Mouse (Mus musculus) thymus, postnatal 0 days (tissue): ENCODE measurements around the gene Hist1h2af. TPM values are rescaled to one million over a fixed set of nuclear protein-coding genes. Genes with fewer than 3 reads are reported as not detected.

ENCODE experiments used
- DNase-seq: peaks from one replicate; pipeline ENCODE4 v3.0.0-alpha.2; 2015; ENCODE audit warnings: low spot score
- microRNA-seq: library from miRNA; unstranded; fragments of <30 nt; microRNA quantifications from one replicate; pipeline ENCODE4, GENCODE M21; 2016; ENCODE audit warnings: borderline number of aligned reads
- polyA plus RNA-seq: library from polyadenylated mRNA; unstranded; fragments of >200 nt; fragmentation: Nextera tagmentation; extraction: Ambion mirVana; gene quantifications from 2 replicates; pipeline ENCODE4 v1.2.1, GENCODE M21; 2015

The Hist1h2af gene
- polyA plus RNA-seq, 1 experiment from 2014 or later, result 49.5 TPM

- DNase-seq, result peak; percentile 35
These were observed 42.2 kb downstream of the Hist1h2af start for GRCm38 (mm10) chr13:23575864-23576313.

GRCm38 (mm10) chr13:23576351-23576881 lies 42.7 kb downstream of the Hist1h2af start:
- DNase-seq, result peak; percentile 24

GRCm38 (mm10) chr13:23576906-23577639 lies 43.4 kb downstream of the Hist1h2af start:
- DNase-seq, result no peak

GRCm38 (mm10) chr13:23577835-23578234 lies 44.1 kb downstream of the Hist1h2af start:
- no peak for DNase-seq

- DNase-seq, result peak; percentile 98
These were observed 47.9 kb downstream of the Hist1h2af start, which contains the start of gene Hist1h4d for GRCm38 (mm10) chr13:23581408-23582218. TSS of gene Hist1h4d (plus strand) at chr13:23581598.

- peak; percentile 29 for DNase-seq
These were observed 48.7 kb downstream of the Hist1h2af start for GRCm38 (mm10) chr13:23582219-23583056.

GRCm38 (mm10) chr13:23583387-23584068 lies 49.8 kb downstream of the Hist1h2af start:
- DNase-seq, result peak; percentile 19

Small RNA genes lying within 50 kb of the gene (microRNA-seq; reads per million reads assigned to microRNA genes)
- gene Gm44297, result not detected
- gene Gm44359, result not detected
- gene Gm44394, result not detected
- 1.2 reads per million for gene n-TStga1

Other genes with a start within 250 kb of the Hist1h2af start
- gene Zfp322a, start 164.7 kb upstream of the Hist1h2af start, polyA plus RNA-seq, result 33.0 and 34.5 TPM in 2 replicates
- 13.8 and 15.1 TPM in 2 replicates for gene Abt1, start 110.0 kb upstream of the Hist1h2af start, polyA plus RNA-seq
- 0.17 and 0.27 TPM in 2 replicates for gene Btn1a1, start 68.0 kb upstream of the Hist1h2af start, polyA plus RNA-seq
- 0.65 and 0.85 TPM in 2 replicates for gene Btn2a2, start 45.0 kb upstream of the Hist1h2af start, polyA plus RNA-seq
- 24.2 and 31.5 TPM in 2 replicates for gene Hist1h4h, start 2.9 kb upstream of the Hist1h2af start, polyA plus RNA-seq
- gene Hist1h3g, start 1.5 kb downstream of the Hist1h2af start, polyA plus RNA-seq, result 27.6 and 43.7 TPM in 2 replicates
- 1.6 and 1.9 TPM in 2 replicates for gene Hist1h2bh, start 9.5 kb downstream of the Hist1h2af start, polyA plus RNA-seq
- gene Hist1h3f, start 10.1 kb downstream of the Hist1h2af start, polyA plus RNA-seq, result 4.8 and 9.0 TPM in 2 replicates
- gene Hist1h4f, start 17.7 kb downstream of the Hist1h2af start, polyA plus RNA-seq, result 8.9 and 17.7 TPM in 2 replicates
- gene Hist1h1d, start 19.4 kb downstream of the Hist1h2af start, polyA plus RNA-seq, result 1.1 and 1.3 TPM in 2 replicates
- gene Hist1h3e, start 28.5 kb downstream of the Hist1h2af start, polyA plus RNA-seq, result 16.5 and 20.8 TPM in 2 replicates
- gene Hist1h2ae, start 37.3 kb downstream of the Hist1h2af start, polyA plus RNA-seq, result 198 and 214 TPM in 2 replicates
- gene Hist1h2bg, start 37.5 kb downstream of the Hist1h2af start, polyA plus RNA-seq, result 32.3 and 46.0 TPM in 2 replicates
- gene Hist1h2bf, start 40.3 kb downstream of the Hist1h2af start, polyA plus RNA-seq, result 22.7 and 39.0 TPM in 2 replicates
- 7.2 and 11.3 TPM in 2 replicates for gene Hist1h2ad, start 40.5 kb downstream of the Hist1h2af start, polyA plus RNA-seq
- gene Hist1h3d, start 41.9 kb downstream of the Hist1h2af start, polyA plus RNA-seq, result 9.4 and 13.3 TPM in 2 replicates
- 273 and 292 TPM in 2 replicates for gene Hist1h4d, start 47.7 kb downstream of the Hist1h2af start, polyA plus RNA-seq
- 1.5 and 2.5 TPM in 2 replicates for gene Hist1h2be, start 87.2 kb downstream of the Hist1h2af start, polyA plus RNA-seq
- 33.4 and 35.1 TPM in 2 replicates for gene Hist1h1e, start 88.7 kb downstream of the Hist1h2af start, polyA plus RNA-seq
- 1.6 and 2.0 TPM in 2 replicates for gene Hist1h2ac, start 150.0 kb downstream of the Hist1h2af start, polyA plus RNA-seq
- 61.5 and 62.8 TPM in 2 replicates for gene Hist1h2bc, start 150.3 kb downstream of the Hist1h2af start, polyA plus RNA-seq
- gene Hist1h1t, start 161.9 kb downstream of the Hist1h2af start, polyA plus RNA-seq, result not detected in 2 replicates
- 22.4 and 29.5 TPM in 2 replicates for gene Hist1h4c, start 164.5 kb downstream of the Hist1h2af start, polyA plus RNA-seq
- gene Hfe, start 176.9 kb downstream of the Hist1h2af start, polyA plus RNA-seq, result 9.4 and 9.7 TPM in 2 replicates
- 37.5 and 44.7 TPM in 2 replicates for gene Hist1h1c, start 204.9 kb downstream of the Hist1h2af start, polyA plus RNA-seq
- gene Hist1h3c, start 211.7 kb downstream of the Hist1h2af start, polyA plus RNA-seq, result 32.0 and 33.1 TPM in 2 replicates
- 10.8 and 12.6 TPM in 2 replicates for gene Hist1h2bb, start 212.8 kb downstream of the Hist1h2af start, polyA plus RNA-seq
- 144 and 155 TPM in 2 replicates for gene Hist1h2ab, start 217.2 kb downstream of the Hist1h2af start, polyA plus RNA-seq
- 45.8 and 78.0 TPM in 2 replicates for gene Hist1h3b, start 218.4 kb downstream of the Hist1h2af start, polyA plus RNA-seq
- 15.5 and 15.6 TPM in 2 replicates for gene Hist1h4b, start 223.1 kb downstream of the Hist1h2af start, polyA plus RNA-seq
- 1.4 and 3.5 TPM in 2 replicates for gene Hist1h4a, start 227.3 kb downstream of the Hist1h2af start, polyA plus RNA-seq
- gene Hist1h3a, start 228.5 kb downstream of the Hist1h2af start, polyA plus RNA-seq, result 42.0 and 56.6 TPM in 2 replicates
- 15.8 and 27.4 TPM in 2 replicates for gene Hist1h1a, start 229.8 kb downstream of the Hist1h2af start, polyA plus RNA-seq
- not detected in 2 replicates for gene Trim38, start 236.0 kb downstream of the Hist1h2af start, polyA plus RNA-seq